Mouse (Mus musculus) midbrain, embryonic 11.5 days (tissue): ENCODE measurements at regions not wholly inside any gene's neighbourhood (a gene's known extent, or its start where the extent isn't known, plus 50 kb on each side); places are given as distances from the start of the nearest gene placed in this dataset.
"Not testable (repeated sequence)": the region's sequence is repeated elsewhere in the genome, so short reads cannot be mapped to it uniquely, and the experiment has no call there.

Experiments
- ATAC-seq: fragments of 200-750 bp; cut with Nextera tagmentation; 2 replicates; pipeline ENCODE4 v1.8.0; 2017; ENCODE audit warnings: moderate TSS enrichment, moderate library complexity; ENCODE audit not compliant: low FRiP score
- DNase-seq: peaks from one replicate; pipeline ENCODE4 v3.0.0; 2015; ENCODE audit warnings: low spot score; ENCODE audit errors: missing footprints
- H3K27ac ChIP-seq: fragments of 300-500 bp; sonication (generic); 2 replicates; pipeline ENCODE4 v1.5.1; 2014; ENCODE audit warnings: low read depth, low read length
- H3K27me3 ChIP-seq: fragments of 300-500 bp; sonication (generic); 2 replicates; pipeline ENCODE4 v1.6.1; 2014; ENCODE audit warnings: mild to moderate bottlenecking, low read length, moderate library complexity, mixed read lengths; ENCODE audit not compliant: control insufficient read depth, insufficient read depth
- H3K36me3 ChIP-seq: fragments of 300-500 bp; sonication (generic); 2 replicates; pipeline ENCODE4 v1.6.1; 2014; ENCODE audit warnings: mild to moderate bottlenecking, low read length, moderate library complexity, mixed read lengths; ENCODE audit not compliant: control insufficient read depth, insufficient read depth
- H3K4me1 ChIP-seq: fragments of 300-500 bp; sonication (generic); 2 replicates; pipeline ENCODE4 v1.6.1; 2014; ENCODE audit warnings: low read length; ENCODE audit not compliant: control insufficient read depth, insufficient read depth
- H3K4me2 ChIP-seq: fragments of 300-500 bp; sonication (generic); 2 replicates; pipeline ENCODE4 v1.6.1; 2014; ENCODE audit warnings: mild to moderate bottlenecking, moderate library complexity
- H3K4me3 ChIP-seq: fragments of 300-500 bp; sonication (generic); 2 replicates; pipeline ENCODE4 v1.5.1; 2014; ENCODE audit warnings: low read depth, low read length
- H3K9ac ChIP-seq: fragments of 300-500 bp; sonication (generic); 2 replicates; pipeline ENCODE4 v1.6.1; 2014; ENCODE audit warnings: low read length
- H3K9me3 ChIP-seq: fragments of 300-500 bp; sonication (generic); 2 replicates; pipeline ENCODE4 v1.6.1; 2016; ENCODE audit warnings: low read length; ENCODE audit not compliant: control insufficient read depth
- WGBS: fragments of 180-500 bp; shearing (Covaris S2); extraction: QIAGEN DNeasy Blood & Tissue Kit; methylation state at CpG from one replicate; pipeline ENCODE4 v1.1.7; 2014; 5-methylcytosine and 5-hydroxymethylcytosine counted together

- DNase-seq (no peak), ATAC-seq (no peak)
- 72% methylated on average over 1 of the region's 1 CpGs for WGBS
- Histone ChIP-seq H3K4me1 (no peaks in the 10 kb centered on the region), H3K27me3 (no peaks in the 10 kb centered on the region), H3K9me3 (no peaks in the 10 kb centered on the region), H3K9ac (no peak overlapping the region), H3K4me2 (no peak overlapping the region), H3K36me3 (no peaks in the 10 kb centered on the region), H3K4me3 (no peak overlapping the region), H3K27ac (no peak overlapping the region)
Observed at GRCm38 (mm10) chr11:13978524-13978923, 620.6 kb upstream of the Pom121l12 start.

DNA sequence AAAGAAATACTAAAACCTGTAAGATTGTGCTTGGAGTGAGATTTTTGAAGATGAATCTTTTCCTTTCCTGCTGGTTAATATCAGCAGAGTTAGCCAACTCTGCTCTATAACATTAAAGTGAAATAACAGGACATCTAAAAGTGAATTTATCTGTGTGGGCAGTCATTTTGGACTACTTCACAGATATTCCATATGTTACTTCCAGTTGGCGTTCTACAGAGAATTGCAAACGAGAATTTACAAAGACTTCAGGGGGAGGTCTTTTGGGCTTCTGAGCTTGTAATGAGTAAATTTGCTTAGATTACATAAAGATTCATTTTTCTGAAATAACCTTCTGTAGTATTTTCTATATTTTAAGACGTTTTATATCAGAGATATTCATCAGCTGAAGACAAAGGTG is 582.4 kb upstream of the Pom121l12 start:
- Histone ChIP-seq H3K36me3 (no peaks in the 10 kb centered on the region), H3K27me3 (no peaks in the 10 kb centered on the region), H3K9ac (no peak overlapping the region), H3K9me3 (no peaks in the 10 kb centered on the region), H3K4me2 (no peak overlapping the region), H3K4me3 (no peak overlapping the region), H3K4me1 (no peaks in the 10 kb centered on the region), H3K27ac (no peak overlapping the region)
- DNase-seq (no peak), ATAC-seq (no peak)
- 79% methylated on average over 3 of the region's 3 CpGs for WGBS

DNA sequence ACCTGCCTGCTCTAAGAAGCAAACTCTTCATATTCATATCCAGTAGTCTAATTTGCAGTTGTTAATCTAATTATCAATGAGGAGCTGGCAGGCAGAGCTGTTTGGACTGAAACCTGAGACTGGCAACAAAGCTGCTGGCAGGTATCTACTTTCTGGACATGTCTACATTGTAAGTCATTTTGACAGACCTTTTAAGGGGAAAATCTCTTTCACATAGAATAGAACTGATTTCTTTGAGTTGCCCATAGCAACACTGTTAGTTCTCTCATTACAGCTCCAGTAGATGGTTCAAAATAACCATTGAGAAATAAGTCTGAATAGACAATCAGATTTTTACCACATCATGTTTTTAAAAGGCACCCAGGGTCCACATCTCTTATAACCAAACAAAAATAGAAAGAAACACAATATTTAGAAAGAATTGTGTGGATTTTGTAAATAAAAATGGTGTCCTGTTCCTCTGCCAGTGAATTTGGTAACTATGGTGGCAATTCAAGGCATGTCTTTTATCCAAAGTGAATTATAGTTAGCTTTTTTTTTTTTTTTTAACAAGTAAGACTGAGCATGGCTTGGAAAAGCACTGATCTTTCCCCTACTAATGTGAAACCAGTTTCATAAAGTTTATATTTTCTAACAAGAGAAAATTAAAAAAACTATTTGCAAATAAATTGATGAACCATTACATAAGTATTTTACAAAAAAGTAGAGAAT is 567.5 kb upstream of the Pom121l12 start:
- Histone ChIP-seq H3K36me3 (no peaks in the 10 kb centered on the region), H3K4me3 (no peak overlapping the region), H3K4me2 (no peak overlapping the region), H3K27ac (no peak overlapping the region), H3K4me1 (no peaks in the 10 kb centered on the region), H3K9me3 (no peaks in the 10 kb centered on the region), H3K27me3 (no peaks in the 10 kb centered on the region), H3K9ac (no peak overlapping the region)
- DNase-seq, result no peak
- no peak for ATAC-seq

DNA sequence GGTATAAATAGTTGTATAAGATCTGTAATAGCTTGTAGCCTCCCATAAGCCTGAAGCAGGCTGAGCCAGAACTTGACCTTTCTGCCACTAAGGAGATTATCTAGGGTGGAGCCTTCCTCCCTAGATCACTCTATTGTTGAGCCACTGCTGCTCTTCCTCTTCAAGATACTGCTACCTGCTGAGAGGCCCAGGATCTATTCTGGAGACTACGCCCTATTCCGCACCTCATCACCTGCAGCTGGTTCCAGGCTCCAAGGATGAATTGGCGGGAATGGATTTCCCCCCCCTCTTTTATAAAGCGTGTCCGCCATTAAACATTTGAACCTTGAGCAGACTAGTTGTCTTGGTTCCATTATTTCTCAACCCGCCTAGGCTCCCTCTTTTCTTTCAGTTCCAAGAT is 566.6 kb upstream of the Pom121l12 start:
- not testable (repeated sequence) for H3K9ac ChIP-seq, ATAC-seq

GRCm38 (mm10) chr11:14059118-14059517 is 540.0 kb upstream of the Pom121l12 start:
- Histone ChIP-seq H3K27ac (no peak overlapping the region), H3K4me3 (no peak overlapping the region), H3K27me3 (no peaks in the 10 kb centered on the region), H3K4me1 (no peaks in the 10 kb centered on the region), H3K9me3 (no peaks in the 10 kb centered on the region), H3K9ac (no peak overlapping the region), H3K4me2 (no peak overlapping the region), H3K36me3 (no peaks in the 10 kb centered on the region)
- WGBS, result 74% methylated on average over 3 of the region's 3 CpGs
- DNase-seq (no peak), ATAC-seq (no peak)

More for the DNA sequence above, 566.6 kb upstream of the Pom121l12 start:
- H3K9me3 ChIP-seq, H3K36me3 ChIP-seq, H3K4me3 ChIP-seq, DNase-seq, H3K4me2 ChIP-seq, H3K27me3 ChIP-seq, H3K27ac ChIP-seq, H3K4me1 ChIP-seq: not testable (repeated sequence)
- WGBS, result 96% methylated on average over 5 of the region's 6 CpGs

- no peaks in the 10 kb centered on the region for H3K9me3 ChIP-seq
- no peak overlapping the region for H3K4me2 ChIP-seq
- H3K27ac ChIP-seq, result no peak overlapping the region
- H3K36me3 ChIP-seq, result no peaks in the 10 kb centered on the region
- DNase-seq, result no peak
- H3K4me3 ChIP-seq, result no peak overlapping the region
- ATAC-seq, result peak; percentile 82
- no peaks in the 10 kb centered on the region for H3K27me3 ChIP-seq
- no peak overlapping the region for H3K9ac ChIP-seq
- no peaks in the 10 kb centered on the region for H3K4me1 ChIP-seq
Observed at GRCm38 (mm10) chr11:14072104-14072503, 527.0 kb upstream of the Pom121l12 start.

DNA sequence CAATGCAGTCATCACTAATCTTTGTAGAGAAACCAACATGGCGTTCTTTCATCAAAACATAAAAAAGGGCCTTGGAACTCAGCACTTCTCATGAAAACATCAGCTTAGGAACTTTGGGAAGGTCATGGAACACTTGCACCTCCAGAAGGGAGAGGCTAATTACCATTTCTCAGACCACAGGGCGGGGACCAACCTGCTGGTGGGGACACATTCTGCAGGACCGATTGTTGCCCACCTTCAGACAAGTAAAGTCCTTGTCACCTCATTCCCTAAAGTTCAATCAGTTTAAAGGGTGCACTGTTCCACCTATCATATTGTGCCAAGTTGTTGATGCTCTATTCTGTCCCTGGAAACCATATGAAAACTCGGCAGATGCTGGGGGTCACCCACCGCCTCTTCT is 526.5 kb upstream of the Pom121l12 start:
- ATAC-seq, result peak; percentile 44; the same call in 1 of the 2 replicates
- Histone ChIP-seq H3K27me3 (no peaks in the 10 kb centered on the region), H3K27ac (no peak overlapping the region), H3K4me3 (no peak overlapping the region), H3K9me3 (no peaks in the 10 kb centered on the region), H3K4me1 (no peaks in the 10 kb centered on the region), H3K4me2 (no peak overlapping the region), H3K36me3 (no peaks in the 10 kb centered on the region), H3K9ac (no peak overlapping the region)
- 72% methylated on average over 5 of the region's 5 CpGs for WGBS
- DNase-seq, result no peak
